Mouse (Mus musculus) lung, adult 18-20 months (tissue): ENCODE measurements around the gene Pllp.
A peak's percentile ranks its signal among the peaks of the same experiment; 100 is the strongest.

Source experiments
- DNase-seq, 2 experiments: peaks; one replicate each; pipeline ENCODE4 v3.0.0; 2022; ENCODE audit warnings: mixed read lengths in 2 of 2

The Pllp gene

GRCm38 (mm10) chr8:94695994-94696384 lies at the start of gene Pllp:
Pllp (minus strand) TSS chr8:94696278.
- DNase-seq = no peak

DNA sequence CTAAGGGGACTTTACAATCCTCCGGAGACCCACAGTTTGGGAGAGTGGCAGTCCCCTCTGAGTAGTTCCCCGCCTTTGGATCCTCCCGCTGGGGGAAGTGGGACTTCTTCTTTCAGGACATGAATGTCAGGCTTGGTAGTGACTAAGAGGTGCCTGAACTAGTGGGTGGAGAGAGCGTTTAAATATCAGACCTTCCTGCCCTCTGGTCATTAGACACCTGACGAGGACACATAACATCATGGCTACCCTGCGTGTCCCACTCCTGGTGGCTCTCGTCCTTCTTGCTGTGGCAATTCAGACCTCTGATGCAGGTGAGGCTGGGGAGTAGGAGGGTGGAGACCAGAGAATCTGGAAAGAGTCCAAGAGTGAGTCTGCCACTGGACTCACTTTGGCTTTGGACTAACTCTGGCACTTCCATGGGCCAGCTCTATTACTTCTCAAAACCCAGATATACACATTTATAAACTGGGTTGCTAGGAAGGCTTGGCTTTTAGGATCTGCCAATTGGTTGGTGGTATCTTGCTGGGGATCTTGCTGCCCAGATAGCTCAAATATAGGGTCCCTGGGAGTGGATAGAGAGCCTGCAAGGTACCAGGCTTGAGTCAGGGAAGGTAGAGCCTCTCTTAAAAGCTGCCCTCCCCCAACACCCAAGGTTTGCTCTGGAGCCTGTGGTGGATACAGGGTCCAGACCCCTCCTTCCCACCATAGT lies 49.6 kb upstream of the Pllp start, which contains the start of gene Ccl22:
Gene Ccl22, plus strand, starts transcription at position 115 of the 709 bp plus-strand sequence.
- DNase-seq = no peak

GRCm38 (mm10) chr8:94744972-94745371 lies 48.9 kb upstream of the Pllp start:
- no peak for DNase-seq

DNA sequence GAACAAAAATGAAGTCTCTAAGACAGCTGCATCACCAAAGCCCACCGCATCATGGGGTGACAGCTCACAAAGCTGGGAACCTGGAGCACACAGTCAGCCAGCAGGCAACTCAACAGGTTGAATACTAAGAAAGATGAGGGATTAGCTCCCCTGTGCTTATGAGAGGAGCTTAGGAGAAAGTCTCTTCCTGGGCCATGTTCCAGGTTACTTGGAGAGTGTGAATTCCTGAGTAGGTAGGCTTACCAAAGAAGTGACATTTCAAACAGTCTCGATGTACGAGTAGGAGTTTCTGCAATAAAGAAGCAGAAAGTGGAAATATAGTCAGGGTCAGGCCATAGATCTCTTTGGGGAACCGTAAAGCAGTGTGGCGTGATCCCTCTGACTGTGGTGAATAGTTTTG lies 48.4 kb upstream of the Pllp start:
- DNase-seq = no peak

DNA sequence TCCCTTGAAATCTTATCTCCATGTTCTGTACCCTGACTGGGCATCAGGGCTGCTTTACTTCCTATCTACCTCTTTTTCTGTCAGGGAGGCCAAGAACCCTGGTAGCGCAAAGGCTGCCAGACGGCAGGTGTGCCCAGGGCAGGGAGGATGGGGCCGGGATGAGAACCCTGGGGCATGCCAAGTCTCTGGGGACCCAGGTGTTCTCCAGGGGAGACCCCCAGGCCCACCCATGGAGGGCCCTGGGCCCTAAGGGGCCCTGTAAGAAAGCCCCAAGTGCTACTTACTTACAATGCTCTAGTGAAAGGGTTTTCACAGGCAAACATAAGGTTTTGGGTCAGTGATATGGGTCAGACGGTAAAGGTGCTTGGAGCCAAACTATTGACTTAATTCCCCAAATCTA lies 45.6 kb upstream of the Pllp start:
- no peak for DNase-seq

DNA sequence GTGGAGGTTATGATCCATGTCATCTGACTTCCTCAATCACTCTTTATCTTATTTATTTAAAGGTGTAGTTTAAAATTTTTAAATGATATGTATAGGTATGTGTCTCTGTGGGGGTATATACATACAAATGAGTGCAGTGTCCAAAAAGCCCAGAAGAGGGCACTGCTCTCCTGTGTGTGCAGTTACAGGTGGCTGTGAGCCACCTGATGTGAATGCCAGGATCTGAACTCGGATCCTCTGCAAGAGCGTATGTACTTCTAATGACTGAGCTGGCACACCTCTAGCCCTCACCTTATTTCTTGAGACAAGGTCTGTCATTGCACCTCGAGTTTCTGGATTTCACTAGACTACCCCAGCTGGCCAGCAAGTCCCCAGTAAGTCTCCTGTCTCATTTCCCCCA lies 44.5 kb upstream of the Pllp start:
- no peak for DNase-seq

DNA sequence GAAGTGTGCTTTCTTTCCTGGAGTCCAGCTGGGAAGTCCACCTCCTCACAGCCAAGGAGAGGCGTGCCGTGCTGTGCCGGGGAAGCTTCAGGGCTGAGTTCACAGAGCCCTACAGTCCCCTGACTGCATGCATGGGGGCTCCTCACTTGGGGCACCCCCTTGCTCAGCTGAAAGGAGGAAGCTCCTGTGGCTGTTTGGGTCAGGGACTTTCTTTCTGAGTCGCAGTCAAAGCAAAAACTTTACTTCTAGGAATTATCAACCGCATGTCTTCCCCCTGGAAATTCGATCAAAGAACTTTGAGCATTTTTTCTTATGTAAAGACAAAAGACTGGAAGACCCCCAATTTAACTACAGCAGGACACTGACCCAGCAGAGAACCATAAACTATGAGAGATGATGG lies 43.8 kb upstream of the Pllp start:
- DNase-seq = no peak

- DNase-seq = peak; percentile 49 to 68
Observed at GRCm38 (mm10) chr8:94735426-94736094, 39.5 kb upstream of the Pllp start.

DNA sequence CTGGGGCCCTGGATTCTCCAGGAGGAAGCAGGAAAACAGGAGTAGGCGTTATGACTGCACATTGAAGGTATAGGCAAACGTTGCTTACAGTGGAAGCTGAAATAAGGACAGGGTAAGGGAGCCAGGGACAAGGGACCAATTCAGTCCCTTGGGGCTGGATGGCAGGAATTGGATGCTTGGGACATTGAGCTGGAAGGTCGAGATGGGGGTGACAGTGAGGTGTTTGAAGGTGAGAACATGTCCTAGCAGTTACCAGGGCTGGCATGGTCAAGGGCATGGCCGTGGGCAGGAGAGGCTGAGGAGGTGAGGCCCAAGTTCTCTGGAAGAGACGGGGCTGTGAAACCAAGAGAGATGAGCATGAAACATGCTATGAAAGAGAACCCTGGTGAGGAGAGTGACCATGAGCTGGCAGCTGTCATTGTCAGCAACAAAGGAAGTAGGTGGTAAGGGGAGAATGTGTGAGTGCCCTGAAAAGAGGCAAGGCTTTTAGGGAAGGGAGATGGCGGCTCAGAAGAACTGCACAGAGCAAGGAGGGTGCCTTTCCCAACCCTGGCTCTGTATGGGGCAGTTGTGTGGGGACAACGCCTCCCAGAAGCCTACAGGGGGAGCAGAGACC lies 38.8 kb upstream of the Pllp start:
- no peak for DNase-seq

- no peak for DNase-seq
Observed at GRCm38 (mm10) chr8:94733821-94734465, 37.9 kb upstream of the Pllp start.

GRCm38 (mm10) chr8:94729301-94729700 lies 33.2 kb upstream of the Pllp start:
- no peak for DNase-seq

DNA sequence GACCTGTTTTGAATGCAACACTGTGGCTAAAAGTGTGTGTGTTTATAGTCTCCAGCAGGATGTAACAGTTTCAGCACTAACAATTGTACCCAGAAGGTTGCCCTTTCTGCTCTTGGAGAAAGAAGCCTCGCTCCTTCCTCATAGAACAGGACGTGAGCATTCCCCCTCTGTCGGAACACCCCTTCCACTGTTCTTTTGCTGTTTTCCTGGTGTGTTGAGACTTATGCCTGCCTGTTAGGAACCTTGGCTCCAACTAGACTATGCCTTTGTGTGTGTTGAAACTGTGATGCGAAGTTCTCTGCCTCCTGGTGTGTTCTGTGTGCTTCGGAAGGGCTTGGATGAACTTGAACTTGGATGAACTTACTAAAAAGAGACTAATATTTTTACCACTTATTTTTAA lies 29.9 kb upstream of the Pllp start:
- DNase-seq = no peak

DNA sequence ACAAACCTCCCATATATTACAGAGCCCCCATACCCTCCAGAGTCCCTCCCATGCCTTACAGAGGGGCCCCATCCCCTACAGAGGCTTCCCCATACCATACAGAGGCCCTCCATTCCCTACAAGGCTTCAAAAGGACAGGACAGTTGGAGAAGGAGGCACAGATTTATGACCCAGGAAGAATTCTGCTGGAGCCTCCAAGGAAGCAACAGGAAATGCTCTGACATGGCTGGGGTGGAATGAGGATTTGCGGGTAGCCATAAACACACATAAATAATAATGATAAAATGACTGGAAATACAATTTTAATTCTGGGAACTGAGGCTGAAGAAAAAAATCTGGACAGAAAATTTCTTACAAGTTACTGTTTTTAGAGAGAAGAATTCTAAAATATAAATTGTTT lies 20.8 kb upstream of the Pllp start:
- no peak for DNase-seq

DNA sequence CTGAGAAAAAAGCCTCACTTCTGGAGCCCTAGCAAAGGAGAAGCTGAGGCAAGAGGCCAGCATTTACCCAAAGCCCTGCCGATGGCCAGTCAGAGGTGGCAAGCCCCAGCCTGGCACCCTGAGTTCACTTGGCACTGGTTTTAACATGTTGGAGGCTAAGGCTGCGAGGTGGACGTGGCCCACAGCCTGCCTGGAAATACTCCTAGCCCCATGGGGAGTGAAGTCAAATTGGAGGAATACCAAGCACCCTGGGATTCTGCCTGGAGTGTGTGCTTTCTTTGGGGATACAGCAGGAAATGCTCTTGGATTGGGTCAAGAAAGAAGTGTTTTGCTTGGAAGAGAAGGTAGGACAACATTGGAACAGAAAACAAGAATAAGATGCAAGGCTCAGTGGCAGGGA lies 19.8 kb upstream of the Pllp start:
- DNase-seq = no peak

GRCm38 (mm10) chr8:94714556-94714955 lies 18.5 kb upstream of the Pllp start:
- DNase-seq = no peak

- DNase-seq = peak in 1 of 2 experiments; percentile 38
Observed at GRCm38 (mm10) chr8:94711160-94711718, 15.2 kb upstream of the Pllp start.

DNA sequence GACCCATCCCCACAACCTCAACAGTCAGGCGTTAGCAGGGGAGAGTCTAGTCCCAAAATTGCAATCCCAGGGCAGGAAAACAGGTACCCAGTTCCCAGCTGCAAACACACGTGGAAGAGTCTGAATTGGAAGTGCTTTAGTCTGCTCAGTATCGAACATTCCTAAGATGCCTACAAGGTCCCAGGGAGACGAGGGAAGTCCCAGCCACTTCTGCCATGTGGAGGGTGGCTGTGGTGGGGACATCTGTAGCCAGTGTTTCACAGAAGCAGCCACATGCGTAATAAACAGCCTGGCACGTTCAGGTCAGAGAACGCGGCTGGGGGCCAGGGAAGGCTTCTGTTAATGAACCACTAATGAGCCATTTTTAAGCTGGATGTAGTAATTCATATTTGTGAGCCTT lies 14.3 kb upstream of the Pllp start:
- no peak for DNase-seq

DNA sequence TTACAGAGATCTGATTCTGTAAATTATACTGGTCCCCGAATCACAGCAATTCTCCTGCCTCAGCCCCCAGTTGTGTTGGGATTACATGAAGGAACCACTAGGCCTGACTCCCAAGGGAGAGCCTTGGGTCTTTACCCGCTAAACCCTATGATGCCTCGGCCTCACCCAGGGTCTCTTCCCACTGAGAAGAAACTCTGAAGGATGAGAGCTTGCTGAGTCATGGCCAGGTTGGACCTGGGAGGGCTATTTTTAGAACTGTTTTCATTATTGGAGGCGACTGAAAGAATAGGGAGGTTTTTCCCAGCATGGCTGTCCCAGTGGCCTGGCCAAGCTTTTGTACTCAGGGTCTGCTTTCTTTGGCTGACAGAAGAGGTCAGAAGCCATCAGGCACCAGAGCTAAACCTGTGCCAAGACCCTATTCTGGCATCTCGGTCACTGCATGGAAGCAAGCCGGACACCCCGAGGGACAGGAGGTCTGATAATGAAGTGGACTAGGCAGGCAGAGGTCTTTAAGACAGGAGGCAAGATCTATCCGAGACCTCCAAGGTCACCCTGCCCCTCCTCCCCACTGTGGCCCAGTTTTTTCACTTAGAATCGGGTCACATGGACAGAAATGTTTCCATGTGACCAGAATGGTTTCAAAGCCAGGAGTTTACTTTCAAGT lies 10.8 kb upstream of the Pllp start:
- no peak for DNase-seq

DNA sequence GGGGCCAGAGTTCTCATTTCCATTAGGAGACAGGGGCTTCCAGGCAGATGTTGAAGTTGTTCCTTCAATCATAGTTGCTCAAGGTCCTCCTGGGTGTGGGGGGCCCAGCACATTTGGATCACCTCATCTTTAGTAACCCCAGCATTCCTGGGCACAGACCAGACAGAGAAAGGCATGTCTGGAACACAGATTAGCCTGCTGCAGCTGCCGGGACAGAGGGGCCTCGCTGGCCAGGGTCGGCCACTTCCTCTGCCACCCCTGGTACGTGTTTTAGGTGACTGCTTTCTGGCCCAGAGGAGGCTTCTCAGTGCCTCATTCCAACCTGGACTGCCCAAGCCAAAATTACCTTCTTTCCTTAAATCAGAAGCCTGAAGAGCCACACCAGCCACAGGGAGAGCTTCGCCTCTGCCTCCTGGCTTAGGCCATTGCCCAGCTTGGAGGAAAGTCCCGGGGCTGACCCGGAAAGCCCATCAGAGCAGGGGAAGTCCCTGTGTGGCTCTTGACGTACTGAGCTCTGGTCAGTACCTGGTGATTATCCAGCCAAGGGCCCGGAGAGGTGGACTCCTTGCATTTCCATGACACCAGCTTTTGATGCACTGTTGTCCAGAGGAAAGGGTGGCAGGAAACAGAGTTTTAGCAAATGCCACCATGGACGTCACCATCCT lies 9.6 kb upstream of the Pllp start:
- no peak for DNase-seq

DNA sequence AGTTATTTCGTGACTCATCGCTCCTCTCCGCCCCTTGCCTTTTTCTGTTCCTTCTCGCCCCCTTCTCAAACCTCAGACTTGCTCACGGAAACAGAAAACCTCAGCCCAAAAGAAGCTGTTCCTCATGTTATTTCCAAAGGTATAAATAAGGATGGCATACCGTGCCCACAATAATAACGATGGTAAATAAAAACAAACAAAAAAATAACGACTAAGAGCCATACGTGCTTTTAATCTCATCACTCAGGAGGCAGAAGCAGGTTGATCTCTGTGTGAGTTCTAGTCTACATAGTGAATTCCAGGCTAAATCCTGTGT lies 8.5 kb upstream of the Pllp start:
- DNase-seq = no peak

GRCm38 (mm10) chr8:94703972-94704668 lies 8.0 kb upstream of the Pllp start:
- DNase-seq = peak; percentile 95 to 96
